Mouse (Mus musculus): ENCODE data around the gene Col8a2.

Gene Col8a2

DNA sequence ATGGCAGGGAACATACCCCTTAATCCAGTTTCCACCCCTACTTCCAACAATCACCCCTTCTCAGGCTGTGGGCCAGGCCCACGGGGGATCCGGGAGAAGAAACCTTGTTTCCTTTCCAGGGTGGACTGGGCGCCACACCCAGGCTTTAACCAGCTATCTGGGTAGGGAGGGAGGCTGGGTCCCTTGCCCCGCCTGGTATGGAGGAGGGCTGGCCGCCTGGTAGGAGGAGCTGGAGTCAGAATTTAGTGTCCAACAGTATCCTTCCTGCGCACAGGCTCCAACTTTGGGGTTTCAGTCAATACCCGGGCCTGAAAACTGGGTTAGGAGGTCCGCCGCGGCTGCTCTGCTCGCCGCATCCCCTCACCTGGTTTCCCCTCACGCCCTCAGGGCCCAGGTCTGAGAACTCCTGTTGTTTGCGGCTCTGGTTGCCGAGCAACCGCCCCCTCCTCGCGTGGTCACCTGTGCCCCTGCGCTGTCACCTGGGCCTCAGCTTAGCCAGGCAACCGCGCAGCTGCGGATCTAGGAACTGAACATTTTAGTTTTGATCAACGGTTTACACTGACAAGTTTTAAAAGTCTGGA is 38.8 kb downstream of the Col8a2 start, which contains the start of gene Tekt2:
TSS of gene Tekt2 (minus strand) at position 408 of the 581 bp plus-strand sequence.
- in situ Hi-C loops (cut with MboI, MseI): no loop called here

DNA sequence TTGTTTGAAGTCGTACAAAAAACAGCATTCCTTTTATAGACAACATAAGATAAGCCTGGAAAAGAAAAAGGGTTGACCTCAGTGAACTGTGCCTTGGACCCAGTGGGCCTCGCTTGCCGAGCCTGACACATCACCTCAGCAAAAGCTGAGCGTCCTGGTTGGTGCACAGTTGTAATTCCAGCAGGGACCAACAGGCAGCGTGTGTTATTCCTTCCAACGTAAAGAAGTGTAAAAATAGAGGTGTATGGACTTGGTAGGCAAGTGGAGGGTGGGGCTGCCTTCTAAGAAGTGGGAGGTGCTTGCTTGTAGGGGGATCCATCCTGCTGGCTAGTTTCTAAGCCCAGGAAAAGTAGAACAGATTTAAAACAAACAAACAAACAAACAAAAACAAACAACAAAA is 39.4 kb downstream of the Col8a2 start:
- in situ Hi-C loops (cut with MboI, MseI): no loop called here

DNA sequence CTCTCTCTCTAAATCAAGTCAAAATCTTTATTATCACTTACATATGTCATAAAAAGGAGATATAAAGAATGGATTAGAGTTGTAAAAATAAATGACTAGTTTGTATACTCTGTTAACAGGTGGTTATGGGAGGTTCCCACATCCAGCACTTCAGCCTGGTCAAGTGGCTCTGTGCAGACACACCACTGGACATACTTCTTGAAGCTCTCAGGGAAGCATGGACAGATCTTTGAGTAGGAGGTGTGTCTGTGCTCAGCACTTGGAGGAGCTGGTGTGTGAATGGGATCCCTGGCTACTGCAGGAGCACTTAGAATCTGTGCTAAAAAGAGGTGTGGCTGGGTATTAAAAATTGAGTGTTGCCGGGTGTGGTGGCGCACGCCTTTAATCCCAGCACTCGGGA is 43.7 kb downstream of the Col8a2 start:
- in situ Hi-C loops (cut with MboI, MseI): no loop called here

DNA sequence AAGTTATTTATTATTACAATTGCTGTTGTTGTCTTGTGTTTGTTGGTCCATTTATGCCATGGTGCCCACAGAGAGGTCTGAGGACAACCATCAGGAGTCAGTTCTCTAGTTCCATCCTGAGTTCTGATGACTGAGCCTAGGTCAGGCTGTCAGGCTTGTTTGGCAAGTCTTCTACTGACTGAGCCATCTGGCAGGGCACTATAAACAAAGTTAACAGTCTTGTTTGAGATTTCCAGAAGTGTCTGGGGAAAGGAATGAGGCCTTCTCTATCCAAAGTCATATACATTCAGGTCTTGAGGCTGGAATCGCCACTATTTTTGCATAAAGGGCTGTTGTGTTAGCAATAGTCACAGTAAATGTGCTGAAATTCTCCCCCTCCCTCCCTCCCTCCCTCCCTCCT is 45.2 kb downstream of the Col8a2 start:
- in situ Hi-C loops (cut with MboI, MseI): no loop called here

DNA sequence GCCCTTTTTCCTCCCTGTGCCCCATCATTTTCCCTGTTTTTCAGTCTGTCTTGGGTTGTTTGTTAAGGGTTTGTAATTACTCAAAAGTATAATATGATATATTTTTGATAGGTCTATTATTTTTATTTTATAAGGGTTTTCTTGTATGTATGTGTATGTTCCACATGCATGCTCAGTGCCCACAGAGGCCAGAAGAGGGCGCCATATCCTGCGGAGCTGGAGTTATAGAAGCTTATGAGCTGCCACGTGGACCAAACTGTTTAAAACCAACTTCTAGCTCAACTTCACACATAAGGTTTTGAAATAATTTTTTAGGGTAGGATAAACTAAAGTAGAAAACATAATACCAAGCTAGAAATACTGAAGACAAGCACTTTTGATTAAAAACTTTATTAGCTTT is 45.8 kb downstream of the Col8a2 start:
- in situ Hi-C loops (cut with MboI, MseI): no loop called here

DNA sequence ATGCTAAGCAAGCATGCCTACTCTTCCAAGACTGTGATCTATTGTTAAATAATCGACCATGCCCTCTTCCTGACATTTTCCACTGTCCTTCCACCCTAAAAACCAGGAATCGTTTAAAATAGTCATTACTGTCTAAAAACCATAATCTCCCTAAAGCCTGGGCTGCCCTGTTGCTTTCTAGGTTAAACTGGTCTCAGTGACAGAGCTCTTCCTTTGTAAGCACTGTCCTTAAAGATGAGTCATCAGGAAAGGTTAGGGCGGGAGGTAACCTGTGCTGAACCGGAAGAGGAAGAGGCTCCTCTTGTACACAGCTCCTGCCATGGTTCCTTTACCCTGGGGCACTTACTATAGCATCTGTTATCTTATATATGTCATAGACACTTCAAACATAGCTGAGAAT is 52.9 kb downstream of the Col8a2 start:
- in situ Hi-C loops (cut with MboI, MseI): no loop called here

DNA sequence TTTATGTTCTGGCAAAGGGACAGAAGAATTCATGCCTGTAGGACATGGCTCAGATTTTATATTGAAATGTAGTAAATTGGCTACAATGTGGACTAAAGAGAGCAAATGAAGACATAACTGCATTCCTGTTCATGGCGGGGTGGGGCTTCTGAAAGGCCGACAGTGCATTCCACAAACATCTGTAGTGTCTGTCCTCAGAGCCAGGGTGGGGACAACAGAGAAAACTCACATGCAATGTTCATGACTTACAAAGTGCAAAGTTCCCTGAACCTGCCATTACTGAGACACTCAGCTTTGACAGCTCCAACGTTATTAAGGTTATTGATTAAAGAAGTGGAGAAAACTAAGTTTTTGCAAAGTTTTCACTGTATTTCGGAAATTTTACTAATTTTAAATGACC is 56.9 kb downstream of the Col8a2 start:
- in situ Hi-C loops (cut with MboI, MseI): no loop called here

DNA sequence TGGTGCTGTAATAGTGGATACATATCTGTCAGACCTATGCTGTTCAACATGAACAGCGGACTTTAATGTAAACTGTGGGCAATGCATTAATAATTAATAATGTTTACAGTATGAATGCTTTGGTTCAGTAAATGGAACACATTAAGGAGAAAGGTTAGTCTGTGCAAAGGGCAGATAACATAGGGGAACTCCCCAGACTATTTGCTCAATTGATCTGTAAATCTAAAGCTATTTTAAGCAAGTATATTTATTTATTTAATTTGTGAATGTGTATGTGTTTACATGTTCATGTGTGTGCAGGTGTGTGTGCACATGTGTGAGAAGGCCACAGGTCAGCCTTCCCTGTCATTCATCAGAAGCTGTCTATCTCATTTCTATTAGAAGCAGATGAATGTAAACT is 73.5 kb downstream of the Col8a2 start:
- in situ Hi-C loops (cut with MboI, MseI): no loop called here

Data from T-helper 2 cell (primary cell).